Mouse (Mus musculus) embryonic facial prominence, embryonic 12.5 days (tissue): Measurements from ENCODE around the gene Comt. TPM values are rescaled to one million over a fixed set of nuclear protein-coding genes. Genes with fewer than 3 reads are reported as not detected.
A peak's percentile ranks its signal among the peaks of the same experiment; 100 is the strongest.

ENCODE experiments used
- ATAC-seq: fragments of 200-750 bp; cut with Nextera tagmentation; 2 replicates; pipeline ENCODE4 v1.8.0; 2017; ENCODE audit not compliant: insufficient number of reproducible peaks, insufficient read depth, low FRiP score, low TSS enrichment
- H3K27ac ChIP-seq: fragments of 300-500 bp; sonication (generic); 2 replicates; pipeline ENCODE4 v1.5.1; 2016; ENCODE audit warnings: mild to moderate bottlenecking
- H3K27me3 ChIP-seq: fragments of 300-500 bp; sonication (generic); 2 replicates; pipeline ENCODE4 v1.6.1; 2016; ENCODE audit warnings: mild to moderate bottlenecking, moderate library complexity
- H3K36me3 ChIP-seq: fragments of 300-500 bp; sonication (generic); 2 replicates; pipeline ENCODE4 v1.6.1; 2016; ENCODE audit warnings: mild to moderate bottlenecking
- H3K4me1 ChIP-seq: fragments of 300-500 bp; sonication (generic); 2 replicates; pipeline ENCODE4 v1.6.1; 2016
- H3K4me2 ChIP-seq: fragments of 300-500 bp; sonication (generic); replicated peaks from 2 replicates; pipeline ENCODE4 v1.6.1; 2016; ENCODE audit warnings: mild to moderate bottlenecking, moderate library complexity
- H3K4me3 ChIP-seq: fragments of 300-500 bp; sonication (generic); 2 replicates; pipeline ENCODE4 v1.5.1; 2016; ENCODE audit warnings: mild to moderate bottlenecking
- H3K9ac ChIP-seq: fragments of 300-500 bp; sonication (generic); 2 replicates; pipeline ENCODE4 v1.6.1; 2016; ENCODE audit warnings: mild to moderate bottlenecking, moderate library complexity
- H3K9me3 ChIP-seq: fragments of 300-500 bp; sonication (generic); 2 replicates; pipeline ENCODE4 v1.6.1; 2016; ENCODE audit warnings: mild to moderate bottlenecking, moderate library complexity
- WGBS: fragments of 180-500 bp; shearing (Covaris S2); methylation state at CpG from one replicate; pipeline ENCODE4 v1.1.7; 2016; 5-methylcytosine and 5-hydroxymethylcytosine counted together
- polyA plus RNA-seq: library from polyadenylated mRNA; unstranded; fragments of >200 nt; fragmentation: Nextera tagmentation; extraction: Ambion mirVana; gene quantifications from 2 replicates; pipeline ENCODE4 v1.2.1, GENCODE M21; 2016

Gene Comt
- polyA plus RNA-seq, 1 experiment from 2014 or later = 56.1 TPM

DNA sequence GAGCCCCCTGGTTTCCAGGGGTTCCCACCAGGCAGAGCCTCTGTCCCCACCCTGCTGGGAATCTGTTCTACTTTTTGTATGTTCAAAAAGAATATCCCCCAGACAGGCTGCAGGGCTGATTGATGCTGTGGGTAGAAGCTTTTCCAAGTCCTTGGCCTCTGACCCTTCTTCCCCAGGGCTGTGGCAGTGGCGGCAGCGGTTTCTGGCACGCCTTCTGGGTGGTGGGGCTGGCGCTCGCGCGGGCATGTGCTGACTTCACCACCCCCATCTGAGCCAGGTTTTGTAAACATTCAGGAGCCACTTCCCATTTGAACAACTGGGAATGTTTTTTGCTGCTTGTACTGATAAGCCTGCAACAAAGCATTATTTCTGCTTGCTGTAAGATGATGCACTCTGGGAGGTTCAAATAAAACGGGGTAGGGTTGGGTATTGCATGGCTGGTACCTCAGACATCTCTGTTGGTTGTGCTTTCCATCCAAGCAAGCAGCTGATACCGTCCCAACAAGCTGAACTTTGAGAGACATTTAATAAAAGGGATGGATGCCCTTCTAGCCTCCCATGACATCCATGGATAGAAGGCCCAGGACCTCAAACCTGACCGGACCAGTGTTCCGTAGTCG, 32.8 kb upstream of the Comt start:
- ATAC-seq = no peak
- Histone ChIP-seq H3K36me3 (no peaks in the 10 kb centered on the region), H3K4me1 (peaks cover 29% of the 10 kb centered on the region), H3K9me3 (no peaks in the 10 kb centered on the region), H3K27ac (peak overlapping the region; percentile 64), H3K9ac (peak overlapping the region; percentile 12; the same call in 1 of the 2 replicates), H3K4me2 (peak overlapping the region; percentile 35), H3K4me3 (peak overlapping the region; percentile 9; the same call in 1 of the 2 replicates), H3K27me3 (no peaks in the 10 kb centered on the region)
- WGBS = 8% methylated on average over 12 of the region's 12 CpGs

DNA sequence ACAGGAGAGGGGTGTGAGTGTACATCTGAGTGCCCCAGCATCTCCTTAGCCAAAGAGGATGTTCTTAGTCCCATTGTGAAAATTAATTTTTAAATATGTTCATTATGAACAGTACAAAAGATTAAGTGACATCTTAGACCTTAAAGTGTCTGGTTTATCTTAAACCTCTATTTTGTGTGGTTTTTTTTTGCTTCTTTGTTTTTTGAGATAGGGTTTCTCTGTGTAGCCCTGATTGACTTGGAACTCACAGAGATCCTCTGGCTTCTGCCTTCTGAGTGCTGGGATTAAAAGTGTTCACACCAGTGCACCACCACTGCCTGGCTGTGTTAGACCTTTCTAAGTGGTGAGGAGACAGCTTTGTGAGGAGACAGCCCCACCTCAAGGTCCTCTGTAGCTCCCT, 32.0 kb upstream of the Comt start:
- no peak for ATAC-seq
- 0 out of 2 replicates have a peak overlapping the region, but pooled peaks have one; percentile 51 for H3K27ac ChIP-seq
- peaks cover 25% of the 10 kb centered on the region for H3K4me1 ChIP-seq
- no peak overlapping the region for H3K9ac ChIP-seq
- H3K36me3 ChIP-seq = no peaks in the 10 kb centered on the region
- H3K27me3 ChIP-seq = no peaks in the 10 kb centered on the region
- H3K4me2 ChIP-seq = no peak overlapping the region
- H3K4me3 ChIP-seq = no peak overlapping the region
- H3K9me3 ChIP-seq = no peaks in the 10 kb centered on the region

DNA sequence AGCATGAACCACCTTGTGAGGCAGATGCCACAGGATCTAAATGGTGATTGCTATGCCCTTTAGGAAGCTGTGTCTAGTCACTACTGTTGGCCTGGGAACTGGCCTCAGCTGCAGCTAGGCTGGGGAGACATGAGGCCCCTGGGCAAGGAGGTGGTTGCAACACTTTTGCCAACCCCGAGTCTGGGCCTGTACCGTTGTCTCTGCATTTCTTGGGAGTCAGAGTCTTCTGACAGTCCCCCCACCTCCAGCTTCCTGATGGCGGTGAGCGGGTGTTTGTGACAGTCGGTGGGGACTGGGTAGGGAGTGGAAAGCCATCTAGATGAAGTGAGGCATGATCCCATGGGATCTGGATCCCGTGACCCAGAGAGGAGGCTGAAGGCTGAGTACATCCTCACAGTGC, 28.8 kb upstream of the Comt start:
- Histone ChIP-seq H3K36me3 (no peaks in the 10 kb centered on the region), H3K4me3 (no peak overlapping the region), H3K27me3 (no peaks in the 10 kb centered on the region), H3K9me3 (no peaks in the 10 kb centered on the region), H3K9ac (no peak overlapping the region), H3K4me1 (peaks cover 24% of the 10 kb centered on the region), H3K27ac (no peak overlapping the region), H3K4me2 (no peak overlapping the region)
- 82% methylated on average over 6 of the region's 6 CpGs for WGBS
- ATAC-seq = no peak

DNA sequence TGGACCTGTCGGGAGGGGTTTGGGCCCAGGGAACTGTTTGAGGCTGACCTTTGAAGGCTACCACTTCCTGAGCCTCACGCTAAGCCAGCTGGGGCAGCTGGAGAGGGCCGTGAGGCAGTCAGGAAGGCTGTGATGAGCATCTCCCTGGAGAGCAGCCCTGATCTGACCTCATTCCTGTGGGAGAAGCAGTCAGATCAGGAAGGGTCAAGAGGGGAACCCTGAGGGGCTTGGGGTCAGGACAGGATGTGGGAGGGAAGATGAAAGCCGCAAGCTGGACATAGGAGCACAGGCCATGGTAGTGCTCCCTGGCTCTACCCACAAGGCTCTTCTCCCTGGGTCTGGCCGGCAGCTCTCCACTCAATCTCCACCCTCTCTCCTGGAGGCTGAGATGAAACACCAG, 27.2 kb upstream of the Comt start:
- peaks cover 8% of the 10 kb centered on the region for H3K4me1 ChIP-seq
- no peak overlapping the region for H3K27ac ChIP-seq
- 30% methylated on average over 5 of the region's 5 CpGs for WGBS

DNA sequence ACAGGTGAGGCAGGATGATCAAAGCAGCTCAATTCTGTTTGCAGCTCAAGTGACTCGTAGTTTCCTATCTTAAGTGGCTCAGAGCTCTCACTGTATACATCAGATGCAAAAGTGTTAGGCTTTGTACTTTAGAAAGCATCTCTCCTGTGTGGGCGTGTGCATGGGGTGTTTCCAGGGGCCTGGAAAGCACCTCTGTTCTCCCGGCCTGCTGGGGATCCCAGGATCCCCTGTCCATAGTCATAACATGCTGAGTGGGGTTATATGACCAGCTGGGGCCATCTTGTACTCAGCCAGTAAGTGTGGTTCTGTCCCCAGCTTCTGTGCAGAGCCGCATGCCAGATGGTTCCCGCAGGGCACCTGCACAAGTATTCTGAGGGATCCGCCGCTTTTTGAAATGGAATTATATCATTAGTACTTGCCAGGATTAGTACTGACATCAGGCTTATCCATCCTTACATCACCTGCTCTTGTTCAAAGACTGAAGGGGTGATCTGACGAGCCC, 25.8 kb upstream of the Comt start:
- peaks cover 10% of the 10 kb centered on the region; the same call in 1 of the 2 replicates for H3K4me1 ChIP-seq
- no peak overlapping the region for H3K9ac ChIP-seq
- ATAC-seq = no peak
- no peaks in the 10 kb centered on the region for H3K27me3 ChIP-seq
- H3K36me3 ChIP-seq = no peaks in the 10 kb centered on the region
- H3K9me3 ChIP-seq = no peaks in the 10 kb centered on the region
- whole genome bisulfite sequencing = 75% methylated on average over 8 of the region's 8 CpGs
- no peak overlapping the region for H3K4me2 ChIP-seq
- no peak overlapping the region for H3K4me3 ChIP-seq
- H3K27ac ChIP-seq = 0 out of 2 replicates have a peak overlapping the region, but pooled peaks have one; percentile 7

More for the DNA sequence above, 27.2 kb upstream of the Comt start:
- no peak for ATAC-seq
- no peak overlapping the region for H3K9ac ChIP-seq
- H3K36me3 ChIP-seq = no peaks in the 10 kb centered on the region
- H3K27me3 ChIP-seq = no peaks in the 10 kb centered on the region
- no peaks in the 10 kb centered on the region for H3K9me3 ChIP-seq
- no peak overlapping the region for H3K4me2 ChIP-seq
- H3K4me3 ChIP-seq = no peak overlapping the region

DNA sequence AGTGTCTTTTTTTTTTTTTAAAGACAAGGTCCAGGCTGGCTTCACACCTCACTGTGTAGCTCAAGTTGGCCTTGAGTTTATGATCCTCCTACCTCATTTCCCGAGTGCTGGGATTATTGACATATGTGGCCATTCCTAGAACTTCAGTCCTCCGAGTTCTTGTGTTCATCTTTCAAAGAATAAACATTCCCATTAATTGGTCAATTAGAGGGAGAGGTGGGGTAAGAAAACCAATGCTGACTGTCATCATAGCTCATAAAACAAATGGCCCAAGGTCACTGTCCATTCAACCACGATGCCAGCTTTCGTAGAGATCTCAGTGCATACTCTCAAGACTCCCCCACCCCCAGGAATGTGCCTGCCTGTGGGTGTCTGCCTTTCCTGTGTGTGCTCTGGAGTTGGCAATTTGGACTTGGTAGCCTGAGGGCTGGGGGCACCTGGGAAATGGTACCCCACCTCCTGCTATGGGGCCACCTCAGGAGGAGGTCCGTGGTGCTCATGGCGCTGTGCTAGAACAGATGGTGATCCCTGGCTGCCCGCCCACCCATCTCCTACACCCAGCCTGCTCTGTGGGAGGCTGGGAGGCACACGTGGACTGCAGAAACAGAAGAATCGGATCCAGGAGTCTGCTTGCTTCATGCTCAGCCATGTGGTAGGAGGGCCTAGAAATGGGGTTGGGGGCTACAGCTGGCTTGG, 25.0 kb upstream of the Comt start:
- no peak for ATAC-seq
- H3K36me3 ChIP-seq = no peaks in the 10 kb centered on the region
- H3K27ac ChIP-seq = 0 out of 2 replicates have a peak overlapping the region, but pooled peaks have one; percentile 7
- no peaks in the 10 kb centered on the region for H3K9me3 ChIP-seq
- H3K4me3 ChIP-seq = no peak overlapping the region
- H3K9ac ChIP-seq = no peak overlapping the region
- 42% methylated on average over 9 of the region's 9 CpGs for WGBS
- no peak overlapping the region for H3K4me2 ChIP-seq
- H3K27me3 ChIP-seq = no peaks in the 10 kb centered on the region
- H3K4me1 ChIP-seq = peaks cover 10% of the 10 kb centered on the region; the same call in 1 of the 2 replicates

DNA sequence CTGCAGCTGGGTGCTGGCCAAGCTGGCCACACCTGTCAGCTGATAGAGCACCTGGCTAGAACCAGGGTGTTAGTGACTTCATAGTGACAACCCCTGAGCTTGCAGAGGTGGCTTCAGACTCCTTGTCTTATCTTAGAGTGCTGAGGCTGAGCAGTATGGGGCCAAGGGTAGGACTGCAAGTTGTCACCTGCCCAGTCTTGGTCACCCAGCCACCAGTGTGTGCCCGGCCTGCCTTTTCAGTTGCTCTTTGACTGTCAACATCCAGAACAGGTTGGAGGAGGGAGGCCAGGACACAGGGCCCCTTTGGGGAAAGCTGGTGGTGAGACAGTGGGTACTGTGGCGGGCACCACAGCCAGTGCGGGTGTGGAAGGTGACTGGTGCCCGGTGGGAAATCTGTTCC, 22.4 kb upstream of the Comt start:
- no peak for ATAC-seq
- H3K9ac ChIP-seq = no peak overlapping the region
- WGBS = 99% methylated on average over 4 of the region's 4 CpGs

DNA sequence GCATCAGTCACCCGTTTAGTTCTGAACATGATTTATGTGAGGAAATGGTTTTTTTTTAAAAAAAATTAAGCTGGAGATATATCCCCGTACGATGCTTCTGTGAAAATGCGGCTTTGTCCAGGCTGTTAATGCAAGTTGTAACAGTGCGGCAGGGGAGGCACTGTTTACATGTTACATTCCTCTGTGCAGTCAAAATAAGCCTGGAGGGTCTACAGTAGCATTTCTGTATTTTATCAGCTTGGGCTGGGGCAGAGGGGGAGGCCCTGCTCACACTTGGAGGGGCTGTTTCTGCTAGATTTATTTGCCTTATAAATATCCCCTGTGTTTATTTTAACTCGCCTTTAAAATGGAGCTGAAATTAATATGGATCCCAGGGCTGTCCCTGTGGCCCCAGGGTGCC, 21.5 kb upstream of the Comt start:
- 57% methylated on average over 6 of the region's 6 CpGs for whole genome bisulfite sequencing
- H3K9me3 ChIP-seq = no peaks in the 10 kb centered on the region
- no peaks in the 10 kb centered on the region for H3K27me3 ChIP-seq
- ATAC-seq = no peak
- no peak overlapping the region for H3K4me2 ChIP-seq
- no peak overlapping the region for H3K9ac ChIP-seq
- no peak overlapping the region for H3K4me3 ChIP-seq
- H3K27ac ChIP-seq = 0 out of 2 replicates have a peak overlapping the region, but pooled peaks have one; percentile 36
- H3K36me3 ChIP-seq = no peaks in the 10 kb centered on the region
- peaks cover 10% of the 10 kb centered on the region; the same call in 1 of the 2 replicates for H3K4me1 ChIP-seq

More for the DNA sequence above, 22.4 kb upstream of the Comt start:
- H3K4me2 ChIP-seq = no peak overlapping the region
- H3K4me3 ChIP-seq = no peak overlapping the region
- H3K27ac ChIP-seq = no peak overlapping the region
- no peaks in the 10 kb centered on the region for H3K36me3 ChIP-seq
- peaks cover 10% of the 10 kb centered on the region; the same call in 1 of the 2 replicates for H3K4me1 ChIP-seq
- no peaks in the 10 kb centered on the region for H3K9me3 ChIP-seq
- no peaks in the 10 kb centered on the region for H3K27me3 ChIP-seq

DNA sequence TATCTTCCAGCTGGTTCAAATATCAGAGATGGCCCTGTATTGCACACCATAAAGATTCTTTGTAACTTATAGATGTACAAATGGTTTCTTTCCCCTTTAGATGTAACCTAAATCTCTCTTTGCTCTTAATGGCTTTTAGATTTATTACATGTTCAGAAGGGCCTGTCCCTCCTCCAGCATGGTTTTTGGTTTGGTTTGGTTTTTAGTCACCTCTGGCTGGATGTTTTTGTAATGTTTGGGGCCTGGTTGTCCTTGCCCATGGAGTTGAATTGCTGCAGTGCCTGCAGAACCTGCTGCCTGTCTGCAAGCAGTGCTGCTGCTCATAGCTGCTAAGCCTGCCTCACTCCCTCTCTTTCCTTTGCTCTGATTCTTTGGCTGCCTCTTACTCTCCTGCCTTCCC, 20.6 kb upstream of the Comt start:
- H3K36me3 ChIP-seq = no peaks in the 10 kb centered on the region
- H3K9ac ChIP-seq = no peak overlapping the region
- peaks cover 10% of the 10 kb centered on the region; the same call in 1 of the 2 replicates for H3K4me1 ChIP-seq
- H3K27me3 ChIP-seq = no peaks in the 10 kb centered on the region
- no peak overlapping the region for H3K4me3 ChIP-seq
- H3K4me2 ChIP-seq = no peak overlapping the region
- H3K27ac ChIP-seq = peak overlapping the region; percentile 4; the same call in 1 of the 2 replicates
- no peaks in the 10 kb centered on the region for H3K9me3 ChIP-seq
- ATAC-seq = no peak

DNA sequence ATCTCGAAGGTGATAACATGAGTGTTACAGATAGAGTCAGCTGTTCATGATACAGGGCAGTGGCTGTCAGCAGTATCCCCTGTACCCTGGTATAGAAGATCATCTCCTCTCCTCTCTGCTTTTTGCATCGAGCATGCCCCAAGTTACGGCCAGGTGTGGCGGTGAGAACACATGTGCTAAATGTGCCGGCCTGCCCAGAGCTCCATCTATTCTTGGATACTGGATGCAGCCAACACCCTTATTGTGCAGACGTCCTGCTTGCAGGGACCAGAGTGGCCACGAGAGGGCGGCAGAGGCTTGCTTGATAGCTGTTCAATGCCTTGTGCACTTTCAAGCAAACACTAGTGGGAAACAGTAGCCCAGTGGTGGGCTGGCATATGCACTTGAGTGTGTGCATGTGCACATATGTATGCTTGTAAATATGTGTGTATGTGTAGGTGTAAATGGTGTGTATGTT, 16.8 kb upstream of the Comt start:
- Histone ChIP-seq H3K27me3 (no peaks in the 10 kb centered on the region), H3K36me3 (no peaks in the 10 kb centered on the region), H3K4me2 (no peak overlapping the region), H3K4me3 (no peak overlapping the region), H3K9me3 (no peaks in the 10 kb centered on the region), H3K27ac (no peak overlapping the region), H3K9ac (no peak overlapping the region), H3K4me1 (0 out of 2 replicates have a peak, but pooled peaks cover 2% of the 10 kb centered on the region)
- ATAC-seq = peak; percentile 68
- 23% methylated on average over 8 of the region's 8 CpGs for WGBS

DNA sequence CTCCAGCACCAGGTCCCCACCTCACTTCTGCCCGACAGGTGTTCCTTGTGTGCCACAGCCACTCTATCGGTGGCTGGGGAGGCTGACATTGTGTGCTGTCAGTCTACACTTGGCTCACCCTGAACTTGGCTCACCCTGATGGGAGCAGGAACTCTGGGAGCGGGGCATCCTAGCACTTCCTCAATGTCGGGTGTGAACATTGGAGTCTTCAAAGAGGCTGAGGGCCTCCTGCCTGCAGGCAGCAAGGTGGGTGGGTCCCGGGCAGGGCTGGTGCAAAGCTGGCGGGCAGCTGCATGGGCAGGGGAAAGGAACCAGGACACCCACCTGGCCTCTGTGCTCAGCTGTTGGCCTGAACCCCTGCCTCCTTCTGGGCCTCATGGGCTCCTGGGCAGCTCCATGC, 9.5 kb upstream of the Comt start:
- Histone ChIP-seq H3K27ac (no peak overlapping the region), H3K9ac (no peak overlapping the region), H3K36me3 (peaks cover 12% of the 10 kb centered on the region; the same call in 1 of the 2 replicates), H3K4me3 (no peak overlapping the region), H3K27me3 (no peaks in the 10 kb centered on the region), H3K4me2 (no peak overlapping the region), H3K4me1 (no peaks in the 10 kb centered on the region), H3K9me3 (no peaks in the 10 kb centered on the region)
- WGBS = 84% methylated on average over 6 of the region's 6 CpGs
- ATAC-seq = no peak
